Mouse (Mus musculus) forebrain, embryonic 11.5 days (tissue): ENCODE data around the gene Mrpl23. TPM values are rescaled to one million over a fixed set of nuclear protein-coding genes. Genes with fewer than 3 reads are reported as not detected.

Source experiments
- ATAC-seq: fragments of 200-750 bp; cut with Nextera tagmentation; replicated peaks from 2 replicates; pipeline ENCODE4 v1.8.0; 2017; ENCODE audit warnings: moderate TSS enrichment; ENCODE audit not compliant: low FRiP score
- DNase-seq: peaks from one replicate; pipeline ENCODE4 v3.0.0-alpha.2; 2017; ENCODE audit warnings: low spot score
- H3K27ac ChIP-seq: fragments of 300-500 bp; sonication (generic); 2 replicates; pipeline ENCODE4 v1.5.1; 2014; ENCODE audit warnings: low read depth, low read length
- H3K27me3 ChIP-seq: fragments of 300-500 bp; sonication (generic); 2 replicates; pipeline ENCODE4 v1.6.1; 2014; ENCODE audit warnings: mild to moderate bottlenecking, low read length, mixed read lengths; ENCODE audit not compliant: control insufficient read depth, insufficient read depth
- H3K36me3 ChIP-seq: fragments of 300-500 bp; sonication (generic); 2 replicates; pipeline ENCODE4 v1.6.1; 2014; ENCODE audit warnings: mild to moderate bottlenecking, low read length, moderate library complexity, mixed read lengths; ENCODE audit not compliant: control insufficient read depth, insufficient read depth
- H3K4me1 ChIP-seq: fragments of 300-500 bp; sonication (generic); replicated peaks from 2 replicates; pipeline ENCODE4 v1.6.1; 2014; ENCODE audit warnings: low read length, mixed read lengths; ENCODE audit not compliant: control insufficient read depth, insufficient read depth
- H3K4me2 ChIP-seq: fragments of 300-500 bp; sonication (generic); 2 replicates; pipeline ENCODE4 v1.6.1; 2014; ENCODE audit warnings: low read depth, mild to moderate bottlenecking, low read length, moderate library complexity, mixed read lengths; ENCODE audit not compliant: severe bottlenecking
- H3K4me3 ChIP-seq: fragments of 300-500 bp; sonication (generic); 2 replicates; pipeline ENCODE4 v1.5.1; 2014; ENCODE audit warnings: low read depth, low read length
- H3K9ac ChIP-seq: fragments of 300-500 bp; sonication (generic); 2 replicates; pipeline ENCODE4 v1.6.1; 2014; ENCODE audit warnings: low read length
- H3K9me3 ChIP-seq: fragments of 300-500 bp; sonication (generic); 2 replicates; pipeline ENCODE4 v1.6.1; 2016; ENCODE audit warnings: low read length, mixed read lengths; ENCODE audit not compliant: control insufficient read depth
- WGBS: fragments of 180-500 bp; shearing (Covaris S2); extraction: QIAGEN DNeasy Blood & Tissue Kit; methylation state at CpG from one replicate; pipeline ENCODE4 v1.1.7; 2014; 5-methylcytosine and 5-hydroxymethylcytosine counted together
- polyA plus RNA-seq: library from polyadenylated mRNA; unstranded; fragments of >200 nt; fragmentation: Nextera tagmentation; extraction: Ambion mirVana; gene quantifications from 2 replicates; pipeline ENCODE4 v1.2.1, GENCODE M21; 2014

Gene Mrpl23
- polyA plus RNA-seq, 1 experiment from 2014 or later: 18.7 TPM

DNA sequence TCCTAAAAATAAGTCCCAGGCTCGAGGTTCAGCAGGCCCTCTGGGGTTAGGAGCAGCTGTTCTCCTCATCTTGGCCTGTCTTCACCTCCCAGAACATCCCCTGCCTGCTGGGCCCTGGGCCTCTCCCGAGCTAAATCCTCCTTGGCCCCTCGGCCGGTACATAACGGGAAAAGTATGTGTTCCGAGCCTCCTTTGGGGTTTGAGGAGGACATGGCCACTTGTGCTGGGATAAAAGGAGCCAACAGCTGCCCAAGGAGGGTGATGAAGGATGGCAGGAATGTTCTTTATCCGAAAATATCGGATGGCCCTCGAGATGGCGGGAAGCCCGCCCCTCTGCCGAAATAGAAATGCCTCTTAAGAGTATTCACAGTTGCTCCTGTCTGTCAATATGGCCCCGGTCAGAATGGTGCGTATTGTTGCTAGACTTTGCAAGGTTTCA lies 18.5 kb downstream of the Mrpl23 start:
- H3K9me3 ChIP-seq: no peaks in the 10 kb centered on the region
- no peak overlapping the region for H3K9ac ChIP-seq
- 81% methylated on average over 14 of the region's 14 CpGs for WGBS
- no peak for ATAC-seq
- H3K36me3 ChIP-seq: no peaks in the 10 kb centered on the region
- no peak for DNase-seq
- no peak overlapping the region for H3K4me2 ChIP-seq
- no peak overlapping the region for H3K27ac ChIP-seq
- peaks cover 8% of the 10 kb centered on the region; the same call in 1 of the 2 replicates for H3K4me1 ChIP-seq
- H3K27me3 ChIP-seq: no peaks in the 10 kb centered on the region
- no peak overlapping the region for H3K4me3 ChIP-seq

DNA sequence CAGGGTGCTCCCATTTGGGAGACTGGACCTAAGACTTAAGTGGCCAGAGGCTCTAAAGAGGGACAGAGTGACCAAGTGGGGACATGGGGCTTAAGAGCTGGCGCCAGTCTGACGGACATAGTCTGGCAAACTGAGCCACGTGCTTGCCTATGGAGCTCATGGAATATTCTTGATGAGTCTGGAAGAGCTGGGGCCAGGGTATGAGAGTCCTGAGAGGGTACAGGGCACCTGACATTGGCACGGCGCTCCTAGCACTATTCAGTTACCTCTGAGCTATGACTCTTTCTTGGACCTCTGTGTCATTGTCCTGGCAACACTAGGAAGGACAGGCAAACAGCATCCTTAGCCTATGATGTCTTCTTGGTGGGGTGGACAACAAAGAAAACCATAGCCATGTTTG lies 19.2 kb downstream of the Mrpl23 start:
- Histone ChIP-seq H3K4me1 (peaks cover 8% of the 10 kb centered on the region; the same call in 1 of the 2 replicates), H3K27ac (no peak overlapping the region), H3K9me3 (no peaks in the 10 kb centered on the region), H3K9ac (no peak overlapping the region), H3K27me3 (no peaks in the 10 kb centered on the region), H3K4me2 (no peak overlapping the region), H3K36me3 (no peaks in the 10 kb centered on the region), H3K4me3 (no peak overlapping the region)
- no peak for DNase-seq
- ATAC-seq: no peak
- 92% methylated on average over 5 of the region's 5 CpGs for WGBS

GRCm38 (mm10) chr7:142552591-142553416 lies 20.3 kb downstream of the Mrpl23 start:
- Histone ChIP-seq H3K4me3 (no peak overlapping the region), H3K27ac (no peak overlapping the region), H3K9ac (no peak overlapping the region), H3K9me3 (no peaks in the 10 kb centered on the region), H3K27me3 (no peaks in the 10 kb centered on the region), H3K4me1 (peaks cover 8% of the 10 kb centered on the region; the same call in 1 of the 2 replicates), H3K4me2 (no peak overlapping the region), H3K36me3 (no peaks in the 10 kb centered on the region)
- DNase-seq: no peak
- no peak for ATAC-seq
- 52% methylated on average over 13 of the region's 13 CpGs for WGBS

- H3K9ac ChIP-seq: no peak overlapping the region
- no peak overlapping the region for H3K4me2 ChIP-seq
- no peak for DNase-seq
- no peak overlapping the region for H3K27ac ChIP-seq
- no peaks in the 10 kb centered on the region for H3K9me3 ChIP-seq
- no peaks in the 10 kb centered on the region for H3K36me3 ChIP-seq
- H3K27me3 ChIP-seq: no peaks in the 10 kb centered on the region
- H3K4me3 ChIP-seq: no peak overlapping the region
- no peak for ATAC-seq
- peaks cover 6% of the 10 kb centered on the region; the same call in 1 of the 2 replicates for H3K4me1 ChIP-seq
- WGBS: 40% methylated on average over 11 of the region's 11 CpGs
Measured at GRCm38 (mm10) chr7:142553417-142554335, 21.2 kb downstream of the Mrpl23 start.

- no peak for ATAC-seq
- Histone ChIP-seq H3K27me3 (no peaks in the 10 kb centered on the region), H3K4me1 (peaks cover 5% of the 10 kb centered on the region; the same call in 1 of the 2 replicates), H3K27ac (no peak overlapping the region), H3K4me3 (no peak overlapping the region), H3K9ac (no peak overlapping the region), H3K4me2 (no peak overlapping the region), H3K9me3 (no peaks in the 10 kb centered on the region), H3K36me3 (no peaks in the 10 kb centered on the region)
- 68% methylated on average over 1 of the region's 1 CpGs for WGBS
- DNase-seq: no peak
Measured at GRCm38 (mm10) chr7:142554625-142555024, 22.1 kb downstream of the Mrpl23 start.

- Histone ChIP-seq H3K9me3 (no peaks in the 10 kb centered on the region), H3K9ac (no peak overlapping the region), H3K36me3 (no peaks in the 10 kb centered on the region), H3K27me3 (no peaks in the 10 kb centered on the region), H3K4me3 (no peak overlapping the region), H3K4me2 (no peak overlapping the region), H3K4me1 (peaks cover 6% of the 10 kb centered on the region; the same call in 1 of the 2 replicates), H3K27ac (no peak overlapping the region)
- ATAC-seq (no peak), DNase-seq (no peak)
- 93% methylated on average over 8 of the region's 8 CpGs for WGBS
Measured at GRCm38 (mm10) chr7:142555366-142556088, 23.0 kb downstream of the Mrpl23 start.

- H3K4me3 ChIP-seq: no peak overlapping the region
- H3K27ac ChIP-seq: no peak overlapping the region
- 90% methylated on average over 2 of the region's 2 CpGs for WGBS
- H3K4me1 ChIP-seq: peaks cover 9% of the 10 kb centered on the region; the same call in 1 of the 2 replicates
- H3K27me3 ChIP-seq: no peaks in the 10 kb centered on the region
- H3K36me3 ChIP-seq: no peaks in the 10 kb centered on the region
- H3K4me2 ChIP-seq: no peak overlapping the region
- H3K9me3 ChIP-seq: no peaks in the 10 kb centered on the region
- DNase-seq (no peak), ATAC-seq (no peak)
- H3K9ac ChIP-seq: no peak overlapping the region
Measured at GRCm38 (mm10) chr7:142556089-142556476, 23.6 kb downstream of the Mrpl23 start.

GRCm38 (mm10) chr7:142557696-142558095 lies 25.2 kb downstream of the Mrpl23 start:
- H3K27ac ChIP-seq: no peak overlapping the region
- no peak for DNase-seq
- no peak for ATAC-seq

More at GRCm38 (mm10) chr7:142557696-142558095, 25.2 kb downstream of the Mrpl23 start:
- H3K4me1 ChIP-seq: peaks cover 10% of the 10 kb centered on the region; the same call in 1 of the 2 replicates
- no peak overlapping the region for H3K4me2 ChIP-seq
- no peak overlapping the region for H3K4me3 ChIP-seq
- H3K9me3 ChIP-seq: no peaks in the 10 kb centered on the region
- no peak overlapping the region for H3K9ac ChIP-seq
- no peaks in the 10 kb centered on the region for H3K36me3 ChIP-seq
- no peaks in the 10 kb centered on the region for H3K27me3 ChIP-seq
- 12% methylated on average over 6 of the region's 6 CpGs for WGBS
